ENCODE assay signal across 17 mouse cellular contexts in genomic region chr11:63198070-63198469, GRCm38 (mm10).
"Had no signal": no experiment of that assay in that cellular context is flagged by ENCODE, and none has a peak within 500 bp of the region (broad histone marks: within the 10 kb centered on the region; RNA-seq: fewer than 3 reads in every experiment).

No protein-coding gene starts in this region.

- H3K4me2 ChIP-seq: lung, embryonic 15.5 days; midbrain, embryonic 11.5 days; midbrain, embryonic 13.5 days; midbrain, embryonic 15.5 days; neural tube, embryonic 12.5 days; stomach, embryonic 15.5 days had no signal

- H3K27me3 ChIP-seq: lung, embryonic 15.5 days; megakaryocyte, embryonic 14.5 days; midbrain, embryonic 13.5 days; midbrain, embryonic 15.5 days; neural tube, embryonic 12.5 days; stomach, embryonic 15.5 days had no signal

- H3K27ac ChIP-seq: lung, embryonic 15.5 days; macrophage; midbrain, embryonic 13.5 days; midbrain, embryonic 15.5 days; neural tube, embryonic 12.5 days; stomach, embryonic 15.5 days had no signal

- DNase-seq: liver, postnatal 0 days; lung, adult 2 months; lung, postnatal 14 days; lung, postnatal 36 days; right cerebral cortex, postnatal 14 days; thymus, adult 18-20 months; thymus, postnatal 14 days; thymus, postnatal 36 days had no signal

- H3K4me1 ChIP-seq: lung, embryonic 15.5 days; megakaryocyte, embryonic 14.5 days; midbrain, embryonic 13.5 days; midbrain, embryonic 15.5 days; neural tube, embryonic 12.5 days; stomach, embryonic 15.5 days had no signal

- H3K36me3 ChIP-seq: lung, embryonic 15.5 days; midbrain, embryonic 13.5 days; midbrain, embryonic 15.5 days; neural tube, embryonic 12.5 days; stomach, embryonic 15.5 days had no signal

- H3K9me3 ChIP-seq: lung, embryonic 15.5 days; stomach, embryonic 15.5 days had no signal

- H3K4me3 ChIP-seq: lung, embryonic 15.5 days; megakaryocyte, embryonic 14.5 days; midbrain, embryonic 13.5 days; midbrain, embryonic 15.5 days; neural tube, embryonic 12.5 days; stomach, embryonic 15.5 days had no signal

- ATAC-seq: liver, postnatal 0 days; lung, postnatal 0 days; midbrain, embryonic 13.5 days; midbrain, embryonic 15.5 days had no signal

- H3K9ac ChIP-seq: liver, postnatal 0 days; lung, embryonic 15.5 days; midbrain, embryonic 13.5 days; midbrain, embryonic 15.5 days; neural tube, embryonic 12.5 days; stomach, embryonic 15.5 days had no signal
